Mouse (Mus musculus) neural tube, postnatal 0 days (tissue): ENCODE results near the gene Wdr19. TPM values are rescaled to one million over a fixed set of nuclear protein-coding genes. Genes with fewer than 3 reads are reported as not detected.

Experiments used
- polyA plus RNA-seq: library from polyadenylated mRNA; unstranded; fragments of >200 nt; fragmentation: Nextera tagmentation; extraction: Ambion mirVana; gene quantifications from 2 replicates; pipeline ENCODE4 v1.2.1, GENCODE M21; 2015

The Wdr19 gene
- 7.6 and 8.2 TPM in 2 replicates for polyA plus RNA-seq

DNA sequence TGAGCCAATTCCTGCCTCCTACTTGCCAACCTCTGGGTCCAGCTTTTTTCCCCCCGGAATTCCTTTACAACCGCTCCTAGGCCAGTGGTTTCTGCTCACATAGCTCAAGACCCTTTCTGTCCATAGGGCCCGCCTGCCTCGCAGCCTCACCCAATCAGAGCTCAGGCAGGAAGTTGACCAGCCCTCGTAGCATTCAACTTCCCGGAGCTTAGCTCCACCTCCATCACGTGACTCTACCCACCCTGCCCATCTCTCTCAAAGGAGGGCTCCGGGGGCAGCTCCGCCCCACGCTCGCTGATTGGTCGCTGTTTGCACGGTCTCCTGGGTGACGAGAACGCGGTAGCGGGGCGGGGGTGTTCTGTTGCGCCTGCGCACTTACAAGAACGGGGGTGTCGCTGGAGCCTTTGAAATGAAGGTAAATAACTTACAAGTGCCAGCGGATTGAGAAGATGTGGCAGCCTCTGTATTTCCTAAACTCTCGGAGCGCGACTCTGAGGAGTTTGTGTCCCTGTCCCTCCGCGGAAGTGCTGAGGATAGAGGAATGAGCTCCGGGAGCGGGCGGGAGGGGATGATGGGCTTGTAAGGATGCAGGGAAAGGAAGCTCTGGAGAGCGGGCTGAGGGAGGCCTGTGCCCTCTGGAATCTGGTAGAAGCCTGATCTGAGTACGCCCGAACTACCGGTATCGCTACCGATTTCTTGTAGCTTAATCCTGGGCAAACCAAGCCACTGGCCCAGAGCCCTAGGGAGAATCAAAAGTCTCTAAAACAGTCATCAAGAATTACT is at the start of gene Wdr19:
Gene Wdr19, plus strand, starts transcription at position 351 of the 783 bp plus-strand sequence.

Other genes with a start within 250 kb of the Wdr19 start
- 0.34 and 0.44 TPM in 2 replicates for gene Tlr6, start 239.6 kb upstream of the Wdr19 start, polyA plus RNA-seq
- 7.3 and 9.2 TPM in 2 replicates for gene Fam114a1, start 229.6 kb upstream of the Wdr19 start, polyA plus RNA-seq
- gene Tmem156, start 107.6 kb upstream of the Wdr19 start, polyA plus RNA-seq = not detected in 2 replicates
- 55.7 and 59.5 TPM in 2 replicates for gene Klhl5, start 92.2 kb upstream of the Wdr19 start, polyA plus RNA-seq
- 23.6 and 31.0 TPM in 2 replicates for gene Rfc1, start 136.0 kb downstream of the Wdr19 start, polyA plus RNA-seq
- 0.18 and 0.19 TPM in 2 replicates for gene Klb, start 148.6 kb downstream of the Wdr19 start, polyA plus RNA-seq
- gene Rpl9, start 191.7 kb downstream of the Wdr19 start, polyA plus RNA-seq = 617 and 646 TPM in 2 replicates
- 61.6 and 62.6 TPM in 2 replicates for gene Lias, start 191.8 kb downstream of the Wdr19 start, polyA plus RNA-seq
- gene Ugdh, start 236.3 kb downstream of the Wdr19 start, polyA plus RNA-seq = 33.5 and 36.6 TPM in 2 replicates